Mouse (Mus musculus) limb, embryonic 10.5 days (tissue): ENCODE results near the gene Tgm2. TPM values are rescaled to one million over a fixed set of nuclear protein-coding genes. Genes with fewer than 3 reads are reported as not detected.

Source experiments
- DNase-seq: peaks from one replicate; pipeline ENCODE4 v3.0.0-alpha.2; 2017; ENCODE audit warnings: low spot score
- H3K27ac ChIP-seq: fragments of 300-500 bp; sonication (generic); 2 replicates; pipeline ENCODE4 v1.5.1; 2016; ENCODE audit warnings: mild to moderate bottlenecking
- H3K27me3 ChIP-seq: fragments of 300-500 bp; sonication (generic); 2 replicates; pipeline ENCODE4 v1.6.1; 2016; ENCODE audit warnings: low read depth, mild to moderate bottlenecking; ENCODE audit not compliant: poor library complexity, severe bottlenecking
- H3K36me3 ChIP-seq: fragments of 300-500 bp; sonication (generic); 2 replicates; pipeline ENCODE4 v1.6.1; 2016; ENCODE audit warnings: mild to moderate bottlenecking, moderate library complexity
- H3K4me1 ChIP-seq: fragments of 300-500 bp; sonication (generic); 2 replicates; pipeline ENCODE4 v1.6.1; 2016
- H3K4me3 ChIP-seq: fragments of 300-500 bp; sonication (generic); 2 replicates; pipeline ENCODE4 v1.5.1; 2016; ENCODE audit warnings: mild to moderate bottlenecking, moderate library complexity
- H3K9me3 ChIP-seq: fragments of 300-500 bp; sonication (generic); replicated peaks from 2 replicates; pipeline ENCODE4 v1.6.1; 2016; ENCODE audit warnings: mild to moderate bottlenecking
- WGBS: fragments of 180-500 bp; shearing (Covaris S2); methylation state at CpG from one replicate; pipeline ENCODE4 v1.1.7; 2016; 5-methylcytosine and 5-hydroxymethylcytosine counted together
- polyA plus RNA-seq: library from polyadenylated mRNA; unstranded; fragments of >200 nt; fragmentation: Nextera tagmentation; extraction: Ambion mirVana; gene quantifications from 2 replicates; pipeline ENCODE4 v1.2.1, GENCODE M21; 2016

Tgm2 gene
- polyA plus RNA-seq, 1 experiment from 2014 or later, result 3.7 TPM

GRCm38 (mm10) chr2:158163034-158163433 lies 16.8 kb upstream of the Tgm2 start:
- peaks cover 19% of the 10 kb centered on the region for H3K4me1 ChIP-seq
- H3K27me3 ChIP-seq, result no peaks in the 10 kb centered on the region
- no peaks in the 10 kb centered on the region for H3K36me3 ChIP-seq
- H3K27ac ChIP-seq, result no peak overlapping the region
- DNase-seq, result no peak
- H3K4me3 ChIP-seq, result no peak overlapping the region
- no peaks in the 10 kb centered on the region for H3K9me3 ChIP-seq
- 68% methylated on average over 6 of the region's 6 CpGs for WGBS

- H3K27me3 ChIP-seq, result no peaks in the 10 kb centered on the region
- H3K4me1 ChIP-seq, result peaks cover 19% of the 10 kb centered on the region
- H3K9me3 ChIP-seq, result no peaks in the 10 kb centered on the region
- H3K4me3 ChIP-seq, result no peak overlapping the region
- H3K36me3 ChIP-seq, result no peaks in the 10 kb centered on the region
- DNase-seq, result no peak
- 76% methylated on average over 6 of the region's 6 CpGs for WGBS
- H3K27ac ChIP-seq, result no peak overlapping the region
These were observed 15.5 kb upstream of the Tgm2 start for GRCm38 (mm10) chr2:158161761-158162160.

GRCm38 (mm10) chr2:158159376-158160235 lies 13.4 kb upstream of the Tgm2 start:
- no peak for DNase-seq
- no peaks in the 10 kb centered on the region for H3K36me3 ChIP-seq
- 45% methylated on average over 7 of the region's 7 CpGs for WGBS
- H3K9me3 ChIP-seq, result no peaks in the 10 kb centered on the region
- peaks cover 19% of the 10 kb centered on the region for H3K4me1 ChIP-seq
- H3K27me3 ChIP-seq, result 0 out of 2 replicates have a peak, but pooled peaks cover 2% of the 10 kb centered on the region
- H3K4me3 ChIP-seq, result no peak overlapping the region
- H3K27ac ChIP-seq, result peak overlapping the region; percentile 61

- DNase-seq, result no peak
- WGBS, result 75% methylated on average over 8 of the region's 8 CpGs
- Histone ChIP-seq H3K36me3 (no peaks in the 10 kb centered on the region), H3K27ac (no peak overlapping the region), H3K4me3 (no peak overlapping the region), H3K27me3 (0 out of 2 replicates have a peak, but pooled peaks cover 7% of the 10 kb centered on the region), H3K9me3 (no peaks in the 10 kb centered on the region), H3K4me1 (peaks cover 35% of the 10 kb centered on the region)
These were observed 11.4 kb upstream of the Tgm2 start for GRCm38 (mm10) chr2:158157654-158158053.

- no peak overlapping the region for H3K4me3 ChIP-seq
- H3K4me1 ChIP-seq, result peaks cover 39% of the 10 kb centered on the region
- 91% methylated on average over 9 of the region's 9 CpGs for WGBS
- H3K27ac ChIP-seq, result no peak overlapping the region
- DNase-seq, result no peak
- H3K36me3 ChIP-seq, result no peaks in the 10 kb centered on the region
- 0 out of 2 replicates have a peak, but pooled peaks cover 7% of the 10 kb centered on the region for H3K27me3 ChIP-seq
- H3K9me3 ChIP-seq, result no peaks in the 10 kb centered on the region
These were observed 10.3 kb upstream of the Tgm2 start for GRCm38 (mm10) chr2:158156487-158156886.

- Histone ChIP-seq H3K27ac (no peak overlapping the region), H3K9me3 (no peaks in the 10 kb centered on the region), H3K27me3 (0 out of 2 replicates have a peak, but pooled peaks cover 7% of the 10 kb centered on the region), H3K4me1 (peaks cover 37% of the 10 kb centered on the region), H3K36me3 (no peaks in the 10 kb centered on the region), H3K4me3 (no peak overlapping the region)
- no peak for DNase-seq
- WGBS, result 87% methylated on average over 2 of the region's 2 CpGs
These were observed 9.4 kb upstream of the Tgm2 start for GRCm38 (mm10) chr2:158155615-158156014.

GRCm38 (mm10) chr2:158155101-158155500 lies 8.9 kb upstream of the Tgm2 start:
- 86% methylated on average over 7 of the region's 7 CpGs for WGBS
- no peaks in the 10 kb centered on the region for H3K36me3 ChIP-seq
- H3K27me3 ChIP-seq, result 0 out of 2 replicates have a peak, but pooled peaks cover 7% of the 10 kb centered on the region
- peaks cover 32% of the 10 kb centered on the region for H3K4me1 ChIP-seq
- H3K9me3 ChIP-seq, result no peaks in the 10 kb centered on the region
- DNase-seq, result no peak
- H3K27ac ChIP-seq, result no peak overlapping the region
- no peak overlapping the region for H3K4me3 ChIP-seq

- no peaks in the 10 kb centered on the region for H3K36me3 ChIP-seq
- 0 out of 2 replicates have a peak, but pooled peaks cover 7% of the 10 kb centered on the region for H3K27me3 ChIP-seq
- H3K9me3 ChIP-seq, result no peaks in the 10 kb centered on the region
- no peak overlapping the region for H3K4me3 ChIP-seq
- H3K4me1 ChIP-seq, result peaks cover 27% of the 10 kb centered on the region
- H3K27ac ChIP-seq, result peak overlapping the region; percentile 82; the same call in 1 of the 2 replicates
- no peak for DNase-seq
- WGBS, result 64% methylated on average over 8 of the region's 8 CpGs
These were observed 8.4 kb upstream of the Tgm2 start for GRCm38 (mm10) chr2:158154641-158155040.

- 1% methylated on average over 22 of the region's 22 CpGs for WGBS
These were observed 7.6 kb upstream of the Tgm2 start for GRCm38 (mm10) chr2:158153728-158154343.

GRCm38 (mm10) chr2:158152685-158153309 lies 6.6 kb upstream of the Tgm2 start:
- H3K4me3 ChIP-seq, result no peak overlapping the region
- H3K27ac ChIP-seq, result peak overlapping the region; percentile 82
- H3K9me3 ChIP-seq, result no peaks in the 10 kb centered on the region
- whole genome bisulfite sequencing, result 54% methylated on average over 6 of the region's 6 CpGs
- H3K4me1 ChIP-seq, result peaks cover 24% of the 10 kb centered on the region
- no peak for DNase-seq
- peaks cover 10% of the 10 kb centered on the region; the same call in 1 of the 2 replicates for H3K27me3 ChIP-seq
- H3K36me3 ChIP-seq, result no peaks in the 10 kb centered on the region

More at GRCm38 (mm10) chr2:158153728-158154343, 7.6 kb upstream of the Tgm2 start:
- Histone ChIP-seq H3K4me3 (peak overlapping the region; percentile 51), H3K27me3 (0 out of 2 replicates have a peak, but pooled peaks cover 7% of the 10 kb centered on the region), H3K27ac (peak overlapping the region; percentile 82), H3K4me1 (peaks cover 24% of the 10 kb centered on the region), H3K36me3 (no peaks in the 10 kb centered on the region), H3K9me3 (no peaks in the 10 kb centered on the region)
- DNase-seq, result peak; percentile 62

GRCm38 (mm10) chr2:158151077-158151476 lies 4.8 kb upstream of the Tgm2 start:
- H3K27me3 ChIP-seq, result peaks cover 25% of the 10 kb centered on the region
- H3K36me3 ChIP-seq, result no peaks in the 10 kb centered on the region
- peaks cover 27% of the 10 kb centered on the region for H3K4me1 ChIP-seq
- WGBS, result 98% methylated on average over 3 of the region's 3 CpGs
- no peak overlapping the region for H3K27ac ChIP-seq
- H3K4me3 ChIP-seq, result no peak overlapping the region
- no peaks in the 10 kb centered on the region for H3K9me3 ChIP-seq
- no peak for DNase-seq

GRCm38 (mm10) chr2:158146971-158147370 lies 735 bp upstream of the Tgm2 start:
- WGBS, result 93% methylated on average over 8 of the region's 8 CpGs

More at GRCm38 (mm10) chr2:158146971-158147370, 735 bp upstream of the Tgm2 start:
- H3K9me3 ChIP-seq, result no peaks in the 10 kb centered on the region
- H3K4me3 ChIP-seq, result no peak overlapping the region
- DNase-seq, result no peak
- peaks cover 40% of the 10 kb centered on the region for H3K27me3 ChIP-seq
- H3K4me1 ChIP-seq, result peaks cover 29% of the 10 kb centered on the region
- H3K27ac ChIP-seq, result no peak overlapping the region
- no peaks in the 10 kb centered on the region for H3K36me3 ChIP-seq
